ENCODE assay signal across 15 mouse cellular contexts in genomic region chr9:67020063-67020462, GRCm38 (mm10). TPM values are rescaled to one million over a fixed set of nuclear protein-coding genes. Genes with fewer than 3 reads are reported as not detected.
DNase-seq lines count a peak whose midpoint lies in the region; ATAC-seq and TF ChIP-seq lines count a peak whose summit lies in the region.
"Had no signal": no experiment of that assay in that cellular context is flagged by ENCODE, and none has a peak within 500 bp of the region (broad histone marks: within the 10 kb centered on the region; RNA-seq: fewer than 3 reads in every experiment).

No protein-coding gene starts in this region.

- no peak for DNase-seq in heart, adult 9 months (ENCODE audit: low spot score in 2 of 2)
- peak; percentile 88 to 94 for DNase-seq in adrenal gland, adult (ENCODE audit: inconsistent age in 2 of 2, low spot score in 1 of 2)
- no peak for DNase-seq in hindbrain, postnatal 0 days (ENCODE audit: low spot score)
- DNase-seq in gastrocnemius, adult 2 months: no peak
- DNase-seq: cerebellum, postnatal 10 days; kidney, postnatal 4 days had no signal

- no peaks in the 10 kb centered on the region for H3K9me3 ChIP-seq in heart, embryonic 11.5 days (replicated peaks; ENCODE audit: control insufficient read depth, low read length)
- no peaks in the 10 kb centered on the region for H3K9me3 ChIP-seq in heart, embryonic 16.5 days (replicated peaks; ENCODE audit: control insufficient read depth, low read length)
- no peaks in the 10 kb centered on the region for H3K9me3 ChIP-seq in hindbrain, postnatal 0 days (ENCODE audit: low read length)
- no peaks in the 10 kb centered on the region for H3K9me3 ChIP-seq in forebrain, embryonic 15.5 days
- H3K9me3 ChIP-seq: forebrain, embryonic 10.5 days; hindbrain, embryonic 13.5 days; limb, embryonic 13.5 days; neural tube, embryonic 13.5 days had no signal

- peak overlapping the region; percentile 72 for H3K27ac ChIP-seq in heart, embryonic 11.5 days (ENCODE audit: low read depth, low read length)
- peak overlapping the region; percentile 84 for H3K27ac ChIP-seq in heart, embryonic 16.5 days (ENCODE audit: low read length)
- H3K27ac ChIP-seq in hindbrain, postnatal 0 days: no peak overlapping the region
- H3K27ac ChIP-seq in gastrocnemius, adult 2 months: no peak overlapping the region
- H3K27ac ChIP-seq in forebrain, embryonic 15.5 days (replicated peaks): no peak overlapping the region
- H3K27ac ChIP-seq: forebrain, embryonic 10.5 days; hindbrain, embryonic 13.5 days; limb, embryonic 13.5 days; neural tube, embryonic 13.5 days had no signal

- peaks cover 16% of the 10 kb centered on the region for H3K4me1 ChIP-seq in heart, embryonic 11.5 days (ENCODE audit: control insufficient read depth, insufficient read depth, low read length)
- peaks cover 14% of the 10 kb centered on the region for H3K4me1 ChIP-seq in heart, embryonic 16.5 days (ENCODE audit: control insufficient read depth, insufficient read depth, low read length)
- no peaks in the 10 kb centered on the region for H3K4me1 ChIP-seq in hindbrain, postnatal 0 days (ENCODE audit: insufficient read depth, low read length)
- H3K4me1 ChIP-seq in forebrain, embryonic 15.5 days: no peaks in the 10 kb centered on the region
- H3K4me1 ChIP-seq: hindbrain, embryonic 13.5 days; limb, embryonic 13.5 days; neural tube, embryonic 13.5 days had no signal

- H3K36me3 ChIP-seq in heart, embryonic 11.5 days (ENCODE audit: control insufficient read depth, insufficient read depth, low read length): no peaks in the 10 kb centered on the region; the same call in 1 of the 2 replicates
- peaks cover 15% of the 10 kb centered on the region for H3K36me3 ChIP-seq in heart, embryonic 16.5 days (ENCODE audit: control insufficient read depth, insufficient read depth)
- H3K36me3 ChIP-seq in hindbrain, postnatal 0 days (ENCODE audit: insufficient read depth, low read length): peaks cover 10% of the 10 kb centered on the region; the same call in 1 of the 2 replicates
- H3K36me3 ChIP-seq in forebrain, embryonic 15.5 days: no peaks in the 10 kb centered on the region

- intact Hi-C loops in gastrocnemius, adult 2 months (cut with DNase I): no loop called here

- 20% methylated on average over 2 of the region's 2 CpGs for WGBS in heart, embryonic 11.5 days (ENCODE audit: insufficient replicate concordance)
- 18% methylated on average over 2 of the region's 2 CpGs for WGBS in heart, embryonic 16.5 days
- 60% methylated on average over 2 of the region's 2 CpGs for WGBS in hindbrain, postnatal 0 days
- WGBS in forebrain, embryonic 15.5 days: 58% methylated on average over 2 of the region's 2 CpGs

- no peaks in the 10 kb centered on the region for H3K27me3 ChIP-seq in heart, embryonic 11.5 days (ENCODE audit: control insufficient read depth, insufficient read depth, low read length)
- no peaks in the 10 kb centered on the region for H3K27me3 ChIP-seq in heart, embryonic 16.5 days (ENCODE audit: control insufficient read depth, insufficient read depth, low read length)
- H3K27me3 ChIP-seq in hindbrain, postnatal 0 days (ENCODE audit: insufficient read depth, low read length): no peaks in the 10 kb centered on the region
- H3K27me3 ChIP-seq in forebrain, embryonic 15.5 days: no peaks in the 10 kb centered on the region
- H3K27me3 ChIP-seq: hindbrain, embryonic 13.5 days; limb, embryonic 13.5 days; neural tube, embryonic 13.5 days had no signal

- H3K4me3 ChIP-seq in heart, embryonic 11.5 days (ENCODE audit: low read depth, low read length): no peak overlapping the region
- no peak overlapping the region for H3K4me3 ChIP-seq in heart, embryonic 16.5 days (ENCODE audit: low read length)
- no peak overlapping the region for H3K4me3 ChIP-seq in hindbrain, postnatal 0 days (ENCODE audit: low read length)
- H3K4me3 ChIP-seq in gastrocnemius, adult 2 months: no peak overlapping the region
- H3K4me3 ChIP-seq in forebrain, embryonic 15.5 days: no peak overlapping the region
- H3K4me3 ChIP-seq: forebrain, embryonic 10.5 days; hindbrain, embryonic 13.5 days; limb, embryonic 13.5 days; neural tube, embryonic 13.5 days had no signal

- no peak overlapping the region for H3K4me2 ChIP-seq in heart, embryonic 11.5 days
- H3K4me2 ChIP-seq in heart, embryonic 16.5 days (ENCODE audit: low read depth, low read length): peak overlapping the region; percentile 7; the same call in 1 of the 2 replicates
- no peak overlapping the region for H3K4me2 ChIP-seq in hindbrain, postnatal 0 days (ENCODE audit: low read depth, low read length)
- H3K4me2 ChIP-seq in forebrain, embryonic 15.5 days (replicated peaks): no peak overlapping the region
- H3K4me2 ChIP-seq: hindbrain, embryonic 13.5 days; limb, embryonic 13.5 days; neural tube, embryonic 13.5 days had no signal

- TF ChIP-seq CTCF in hindbrain, postnatal 0 days (IDR thresholded peaks at IDR 0.05; ENCODE audit: low read depth): no peak
- TF ChIP-seq CTCF in gastrocnemius, adult 2 months (IDR thresholded peaks at IDR 0.05): no peak

- no peak for ATAC-seq in heart, embryonic 11.5 days (replicated peaks; ENCODE audit: insufficient number of reproducible peaks, low FRiP score, low TSS enrichment)
- peak; percentile 72 for ATAC-seq in heart, embryonic 16.5 days (replicated peaks; ENCODE audit: extremely low read depth, insufficient read depth, low FRiP score)
- ATAC-seq in megakaryocyte, adult 5-6 weeks (ENCODE audit: poor library complexity, severe bottlenecking): peak; percentile 27; the same call in 1 of the 2 replicates
- ATAC-seq in hindbrain, postnatal 0 days: no peak
- no peak for ATAC-seq in forebrain, embryonic 15.5 days (replicated peaks)
- ATAC-seq: activated CD4-positive, CD25-positive, alpha-beta regulatory T cell, adult 4 months had no signal

- H3K9ac ChIP-seq in heart, embryonic 11.5 days (ENCODE audit: low read depth, low read length): no peak overlapping the region
- H3K9ac ChIP-seq in heart, embryonic 16.5 days (ENCODE audit: low read length): no peak overlapping the region
- H3K9ac ChIP-seq in hindbrain, postnatal 0 days (replicated peaks; ENCODE audit: low read length): no peak overlapping the region
- H3K9ac ChIP-seq in forebrain, embryonic 15.5 days (replicated peaks): no peak overlapping the region
- H3K9ac ChIP-seq: hindbrain, embryonic 13.5 days; limb, embryonic 13.5 days; neural tube, embryonic 13.5 days had no signal

RNA-seq across cellular contexts. Expression of gene Tpm1, which starts 29.1 kb away (rescaled TPM):
- polyA plus RNA-seq in heart, embryonic 11.5 days (2014; fragmentation: Nextera tagmentation; extraction: Ambion mirVana): 4,955 and 5,093 TPM in 2 replicates
- 5,077 and 5,310 TPM in 2 replicates for polyA plus RNA-seq in heart, embryonic 16.5 days (2015; fragmentation: Nextera tagmentation; extraction: Ambion mirVana)
- 27.3 and 27.9 TPM in 2 replicates for total RNA-seq in megakaryocyte, adult 5-6 weeks (2015)
- 34.1 and 39.8 TPM in 2 replicates for total RNA-seq in megakaryocyte, adult 5-6 weeks (2017)
- total RNA-seq in hindbrain, postnatal 0 days (2014; rRNA removed): 98.8 and 120 TPM in 2 replicates
- polyA plus RNA-seq in hindbrain, postnatal 0 days (2015; fragmentation: Nextera tagmentation; extraction: Ambion mirVana): 177 and 180 TPM in 2 replicates
- total RNA-seq in gastrocnemius, adult 2 months (2021): over 10,000 TPM; 18,374 to 28,065 TPM
- polyA plus RNA-seq in forebrain, embryonic 15.5 days (2015; fragmentation: Nextera tagmentation; extraction: Ambion mirVana): 118 and 121 TPM in 2 replicates

RNA-seq across cellular contexts. Expression of gene Lactb, which starts 44.8 kb away (rescaled TPM):
- polyA plus RNA-seq in heart, embryonic 11.5 days (2014; fragmentation: Nextera tagmentation; extraction: Ambion mirVana): 12.2 and 12.3 TPM in 2 replicates
- polyA plus RNA-seq in heart, embryonic 16.5 days (2015; fragmentation: Nextera tagmentation; extraction: Ambion mirVana): 5.4 and 6.3 TPM in 2 replicates
- 52.5 and 58.1 TPM in 2 replicates for total RNA-seq in megakaryocyte, adult 5-6 weeks (2015)
- 40.7 and 44.6 TPM in 2 replicates for total RNA-seq in megakaryocyte, adult 5-6 weeks (2017)
- total RNA-seq in hindbrain, postnatal 0 days (2014; rRNA removed): 13.1 and 18.4 TPM in 2 replicates
- polyA plus RNA-seq in hindbrain, postnatal 0 days (2015; fragmentation: Nextera tagmentation; extraction: Ambion mirVana): 12.8 and 15.2 TPM in 2 replicates
- total RNA-seq in gastrocnemius, adult 2 months (2021): 10 to 100 TPM; 17.7 to 22.3 TPM
- 9.6 and 9.7 TPM in 2 replicates for polyA plus RNA-seq in forebrain, embryonic 15.5 days (2015; fragmentation: Nextera tagmentation; extraction: Ambion mirVana)

Comparison
In these comparisons a context has a peak if more than half of its experiments do, and no peak if none do; other contexts are left out.
1. ATAC-seq: peak in heart, embryonic 16.5 days (single experiment) and megakaryocyte, adult 5-6 weeks (single experiment); none in heart, embryonic 11.5 days (single experiment), hindbrain, postnatal 0 days (single experiment) and forebrain, embryonic 15.5 days (single experiment).
2. H3K27ac ChIP-seq: peak in heart, embryonic 11.5 days (single experiment) and heart, embryonic 16.5 days (single experiment); none in hindbrain, postnatal 0 days (single experiment), gastrocnemius, adult 2 months (single experiment) and forebrain, embryonic 15.5 days (single experiment).
3. DNase-seq: peak in adrenal gland, adult (2 of 2); none in heart, adult 9 months (0 of 2), hindbrain, postnatal 0 days (single experiment) and gastrocnemius, adult 2 months (single experiment).
4. RNA of gene Tpm1, which starts 29.1 kb away (polyA plus RNA-seq): 5,077 to 5,310 TPM in heart, embryonic 16.5 days and 4,955 to 5,093 TPM in heart, embryonic 11.5 days; 177 to 180 TPM in hindbrain, postnatal 0 days and 118 to 121 TPM in forebrain, embryonic 15.5 days; every median in the first group is over 10 times any median in the second.